ENCODE assay signal across 8 mouse cellular contexts in genomic region chr3:131106451-131107291, GRCm38 (mm10). TPM values are rescaled to one million over a fixed set of nuclear protein-coding genes. Genes with fewer than 3 reads are reported as not detected.
A peak's percentile ranks its signal among the peaks of the same experiment; 100 is the strongest.
DNase-seq lines count a peak whose midpoint lies in the region; ATAC-seq lines count a peak whose summit lies in the region.

No protein-coding gene starts in this region.

- no peaks in the 10 kb centered on the region for H3K36me3 ChIP-seq in hindbrain, embryonic 11.5 days (ENCODE audit: control insufficient read depth, insufficient read depth, low read length)
- H3K36me3 ChIP-seq in midbrain, embryonic 15.5 days (replicated peaks): no peaks in the 10 kb centered on the region

- H3K27ac ChIP-seq in hindbrain, embryonic 11.5 days (ENCODE audit: low read depth, low read length): peak overlapping the region; percentile 48; the same call in 1 of the 2 replicates
- H3K27ac ChIP-seq in midbrain, embryonic 15.5 days: peak overlapping the region; percentile 81

- peak; percentile 30 to 42 for DNase-seq in cerebellum, postnatal 10 days
- no peak for DNase-seq in cerebellum, adult 9-11 months
- peak; percentile 16 for DNase-seq in right cerebral cortex, postnatal 4 days
- DNase-seq in right cerebral cortex, postnatal 10 days (ENCODE audit: low spot score in 2 of 2): no peak
- peak; percentile 73 for DNase-seq in hindbrain, embryonic 11.5 days (ENCODE audit: low spot score)
- no peak for DNase-seq in gastrocnemius, adult 8-10 months (ENCODE audit: low spot score in 2 of 2)

- under 1% methylated on average over 45 of the region's 45 CpGs for WGBS in hindbrain, embryonic 11.5 days
- under 1% methylated on average over 45 of the region's 45 CpGs for WGBS in midbrain, embryonic 15.5 days

- H3K4me3 ChIP-seq in hindbrain, embryonic 11.5 days (ENCODE audit: low read depth, low read length): peak overlapping the region; percentile 27
- peak overlapping the region; percentile 36 for H3K4me3 ChIP-seq in midbrain, embryonic 15.5 days

- H3K27me3 ChIP-seq in hindbrain, embryonic 11.5 days (ENCODE audit: control insufficient read depth, insufficient read depth, low read length): peaks cover 41% of the 10 kb centered on the region
- H3K27me3 ChIP-seq in midbrain, embryonic 15.5 days (replicated peaks): 0 out of 2 replicates have a peak, but pooled peaks cover 4% of the 10 kb centered on the region

- H3K9ac ChIP-seq in hindbrain, embryonic 11.5 days (ENCODE audit: low read depth, low read length): peak overlapping the region; percentile 43; the same call in 1 of the 2 replicates
- peak overlapping the region; percentile 29 for H3K9ac ChIP-seq in midbrain, embryonic 15.5 days

- H3K4me1 ChIP-seq in hindbrain, embryonic 11.5 days (replicated peaks; ENCODE audit: control insufficient read depth, insufficient read depth, low read length): peaks cover 16% of the 10 kb centered on the region
- peaks cover 65% of the 10 kb centered on the region for H3K4me1 ChIP-seq in midbrain, embryonic 15.5 days

- peak overlapping the region; percentile 55 for H3K4me2 ChIP-seq in hindbrain, embryonic 11.5 days (replicated peaks; ENCODE audit: low read depth, low read length)
- H3K4me2 ChIP-seq in midbrain, embryonic 15.5 days: peak overlapping the region; percentile 70

- ATAC-seq in hindbrain, embryonic 11.5 days (ENCODE audit: low FRiP score): peak; percentile 7
- ATAC-seq in midbrain, embryonic 15.5 days (replicated peaks): peak; percentile 28
- no peak for ATAC-seq in activated CD4-positive, CD25-positive, alpha-beta regulatory T cell, adult 4 months

- no peaks in the 10 kb centered on the region for H3K9me3 ChIP-seq in hindbrain, embryonic 11.5 days (ENCODE audit: control insufficient read depth, low read length)
- no peaks in the 10 kb centered on the region for H3K9me3 ChIP-seq in midbrain, embryonic 15.5 days

RNA-seq across cellular contexts. Expression of gene Lef1, which starts 3.6 kb away (rescaled TPM):
- polyA plus RNA-seq in hindbrain, embryonic 11.5 days (2014; fragmentation: Nextera tagmentation; extraction: Ambion mirVana): 24.1 and 24.6 TPM in 2 replicates
- 71.4 and 79.6 TPM in 2 replicates for polyA plus RNA-seq in midbrain, embryonic 15.5 days (2015; fragmentation: Nextera tagmentation; extraction: Ambion mirVana)
- polyA plus RNA-seq in activated CD4-positive, CD25-positive, alpha-beta regulatory T cell, adult 4 months (2017; shearing (Covaris generic)): 100 to 1,000 TPM; 175 to 182 TPM
- total RNA-seq in gastrocnemius, adult 8-10 months (2022): under 1 TPM in 2 of 4 experiments, not detected in 2; 0.07 to 0.16 TPM

Comparison
In these comparisons a context has a peak if more than half of its experiments do, and no peak if none do; other contexts are left out.
1. DNase-seq: peak in cerebellum, postnatal 10 days (2 of 2), right cerebral cortex, postnatal 4 days (single experiment) and hindbrain, embryonic 11.5 days (single experiment); none in cerebellum, adult 9-11 months (single experiment), right cerebral cortex, postnatal 10 days (0 of 2) and gastrocnemius, adult 8-10 months (0 of 2).